Mouse (Mus musculus): ENCODE results near the gene Hjurp. TPM values are rescaled to one million over a fixed set of nuclear protein-coding genes. Genes with fewer than 3 reads are reported as not detected.
A peak's percentile ranks its signal among the peaks of the same experiment; 100 is the strongest.

Hjurp gene
- polyA plus RNA-seq, 1 experiment from 2014 or later = 189 TPM

GRCm38 (mm10) chr1:88304261-88304985 lies 27.0 kb upstream of the Hjurp start:
- H3K9me3 ChIP-seq = peaks cover 94% of the 10 kb centered on the region
- no peak overlapping the region for H3K4me2 ChIP-seq (replicated peaks)
- no peaks in the 10 kb centered on the region for H3K27me3 ChIP-seq
- no peak overlapping the region for H3K9ac ChIP-seq (replicated peaks)
- ATAC-seq (ENCODE audit: low FRiP score, low read depth) = no peak
- no peak overlapping the region for H3K27ac ChIP-seq (replicated peaks)
- H3K36me3 ChIP-seq = no peaks in the 10 kb centered on the region
- WGBS = 57% methylated on average over 8 of the region's 8 CpGs
- no peak overlapping the region for H3K4me3 ChIP-seq
- no peaks in the 10 kb centered on the region for H3K4me1 ChIP-seq

- H3K27ac ChIP-seq (replicated peaks) = no peak overlapping the region
- H3K9me3 ChIP-seq = peaks cover 94% of the 10 kb centered on the region
- H3K36me3 ChIP-seq = no peaks in the 10 kb centered on the region
- no peak overlapping the region for H3K4me2 ChIP-seq (replicated peaks)
- WGBS = 62% methylated on average over 6 of the region's 6 CpGs
- H3K4me1 ChIP-seq = no peaks in the 10 kb centered on the region
- no peak overlapping the region for H3K9ac ChIP-seq (replicated peaks)
- H3K4me3 ChIP-seq = no peak overlapping the region
- ATAC-seq (ENCODE audit: low FRiP score, low read depth) = no peak
- no peaks in the 10 kb centered on the region for H3K27me3 ChIP-seq
Measured at GRCm38 (mm10) chr1:88303762-88304161, 26.3 kb upstream of the Hjurp start.

GRCm38 (mm10) chr1:88302057-88302740 lies 24.8 kb upstream of the Hjurp start:
- H3K4me2 ChIP-seq (replicated peaks) = no peak overlapping the region
- ATAC-seq (ENCODE audit: low FRiP score, low read depth) = no peak
- no peaks in the 10 kb centered on the region for H3K27me3 ChIP-seq
- 64% methylated on average over 14 of the region's 14 CpGs for WGBS
- no peak overlapping the region for H3K9ac ChIP-seq (replicated peaks)
- H3K4me1 ChIP-seq = no peaks in the 10 kb centered on the region
- no peaks in the 10 kb centered on the region for H3K36me3 ChIP-seq
- no peak overlapping the region for H3K4me3 ChIP-seq
- H3K9me3 ChIP-seq = peaks cover 91% of the 10 kb centered on the region
- no peak overlapping the region for H3K27ac ChIP-seq (replicated peaks)

- Histone ChIP-seq H3K27me3 (no peaks in the 10 kb centered on the region), H3K4me3 (no peak overlapping the region), H3K36me3 (no peaks in the 10 kb centered on the region), H3K4me2 (replicated peaks) (no peak overlapping the region), H3K4me1 (no peaks in the 10 kb centered on the region), H3K9ac (replicated peaks) (no peak overlapping the region), H3K27ac (replicated peaks) (no peak overlapping the region), H3K9me3 (peaks cover 91% of the 10 kb centered on the region)
- peak; percentile 10 for ATAC-seq (ENCODE audit: low FRiP score, low read depth)
- 69% methylated on average over 9 of the region's 9 CpGs for WGBS
Measured at GRCm38 (mm10) chr1:88301121-88302014, 23.9 kb upstream of the Hjurp start.

GRCm38 (mm10) chr1:88300301-88301050 lies 23.0 kb upstream of the Hjurp start:
- 45% methylated on average over 5 of the region's 5 CpGs for WGBS
- H3K9ac ChIP-seq (replicated peaks) = no peak overlapping the region
- peak; percentile 9; the same call in 1 of the 2 replicates for ATAC-seq (ENCODE audit: low FRiP score, low read depth)
- H3K4me2 ChIP-seq (replicated peaks) = no peak overlapping the region
- H3K36me3 ChIP-seq = no peaks in the 10 kb centered on the region
- H3K27me3 ChIP-seq = no peaks in the 10 kb centered on the region
- H3K4me3 ChIP-seq = no peak overlapping the region
- H3K9me3 ChIP-seq = peaks cover 92% of the 10 kb centered on the region
- no peaks in the 10 kb centered on the region for H3K4me1 ChIP-seq
- H3K27ac ChIP-seq (replicated peaks) = no peak overlapping the region

- Histone ChIP-seq H3K4me2 (replicated peaks) (no peak overlapping the region), H3K36me3 (no peaks in the 10 kb centered on the region), H3K9me3 (peaks cover 88% of the 10 kb centered on the region), H3K9ac (replicated peaks) (no peak overlapping the region), H3K4me3 (no peak overlapping the region), H3K27ac (replicated peaks) (no peak overlapping the region), H3K4me1 (no peaks in the 10 kb centered on the region), H3K27me3 (no peaks in the 10 kb centered on the region)
- 89% methylated on average over 2 of the region's 2 CpGs for WGBS
- ATAC-seq (ENCODE audit: low FRiP score, low read depth) = no peak
Measured at GRCm38 (mm10) chr1:88299529-88299945, 22.1 kb upstream of the Hjurp start.

GRCm38 (mm10) chr1:88298686-88299528 lies 21.5 kb upstream of the Hjurp start:
- Histone ChIP-seq H3K4me2 (replicated peaks) (no peak overlapping the region), H3K27me3 (no peaks in the 10 kb centered on the region), H3K36me3 (no peaks in the 10 kb centered on the region), H3K9ac (replicated peaks) (no peak overlapping the region), H3K27ac (replicated peaks) (no peak overlapping the region), H3K4me3 (no peak overlapping the region), H3K4me1 (no peaks in the 10 kb centered on the region), H3K9me3 (peaks cover 86% of the 10 kb centered on the region)
- 63% methylated on average over 4 of the region's 4 CpGs for WGBS
- ATAC-seq (ENCODE audit: low FRiP score, low read depth) = no peak

GRCm38 (mm10) chr1:88297480-88298258 lies 20.2 kb upstream of the Hjurp start:
- Histone ChIP-seq H3K4me1 (no peaks in the 10 kb centered on the region), H3K9me3 (peaks cover 77% of the 10 kb centered on the region), H3K27me3 (no peaks in the 10 kb centered on the region), H3K9ac (replicated peaks) (no peak overlapping the region), H3K4me2 (replicated peaks) (no peak overlapping the region), H3K27ac (replicated peaks) (no peak overlapping the region), H3K4me3 (no peak overlapping the region), H3K36me3 (no peaks in the 10 kb centered on the region)
- ATAC-seq (ENCODE audit: low FRiP score, low read depth) = no peak
- 67% methylated on average over 7 of the region's 7 CpGs for WGBS

GRCm38 (mm10) chr1:88296171-88296920 lies 18.9 kb upstream of the Hjurp start:
- ATAC-seq (ENCODE audit: low FRiP score, low read depth) = 0 out of 2 replicates have a peak, but pooled peaks have one; percentile 7
- peaks cover 74% of the 10 kb centered on the region for H3K9me3 ChIP-seq
- no peaks in the 10 kb centered on the region for H3K27me3 ChIP-seq
- no peaks in the 10 kb centered on the region for H3K36me3 ChIP-seq
- WGBS = 72% methylated on average over 4 of the region's 4 CpGs
- no peaks in the 10 kb centered on the region for H3K4me1 ChIP-seq
- no peak overlapping the region for H3K27ac ChIP-seq (replicated peaks)
- no peak overlapping the region for H3K9ac ChIP-seq (replicated peaks)
- H3K4me2 ChIP-seq (replicated peaks) = no peak overlapping the region
- H3K4me3 ChIP-seq = no peak overlapping the region

GRCm38 (mm10) chr1:88294650-88295049 lies 17.2 kb upstream of the Hjurp start:
- 21% methylated on average over 1 of the region's 1 CpGs for WGBS
- H3K27ac ChIP-seq (replicated peaks) = no peak overlapping the region
- H3K4me2 ChIP-seq (replicated peaks) = no peak overlapping the region
- peaks cover 72% of the 10 kb centered on the region for H3K9me3 ChIP-seq
- no peaks in the 10 kb centered on the region for H3K36me3 ChIP-seq
- H3K4me1 ChIP-seq = no peaks in the 10 kb centered on the region
- H3K4me3 ChIP-seq = no peak overlapping the region
- no peak for ATAC-seq (ENCODE audit: low FRiP score, low read depth)
- no peaks in the 10 kb centered on the region for H3K27me3 ChIP-seq
- H3K9ac ChIP-seq (replicated peaks) = no peak overlapping the region

All from midbrain, embryonic 12.5 days (tissue).